Mouse (Mus musculus) midbrain, postnatal 0 days (tissue): ENCODE results near the gene Gpr156. TPM values are rescaled to one million over a fixed set of nuclear protein-coding genes. Genes with fewer than 3 reads are reported as not detected.

ENCODE experiments used
- ATAC-seq: fragments of 200-750 bp; cut with Nextera tagmentation; 2 replicates; pipeline ENCODE4 v1.8.0; 2017; ENCODE audit warnings: moderate number of reproducible peaks, mild to moderate bottlenecking, moderate TSS enrichment, moderate library complexity; ENCODE audit not compliant: low FRiP score
- DNase-seq: peaks from one replicate; pipeline ENCODE4 v3.0.0-alpha.2; 2015; ENCODE audit warnings: low spot score
- H3K27ac ChIP-seq: fragments of 300-500 bp; sonication (generic); 2 replicates; pipeline ENCODE4 v1.5.1; 2014; ENCODE audit warnings: low read depth, mild to moderate bottlenecking, low read length, mixed read lengths
- H3K27me3 ChIP-seq: fragments of 300-500 bp; sonication (generic); 2 replicates; pipeline ENCODE4 v1.6.1; 2014; ENCODE audit warnings: low read length, control low read depth, mixed read lengths; ENCODE audit not compliant: insufficient read depth
- H3K36me3 ChIP-seq: fragments of 300-500 bp; sonication (generic); 2 replicates; pipeline ENCODE4 v1.6.1; 2014; ENCODE audit warnings: low read length, control low read depth, mixed read lengths; ENCODE audit not compliant: insufficient read depth
- H3K4me1 ChIP-seq: fragments of 300-500 bp; sonication (generic); 2 replicates; pipeline ENCODE4 v1.6.1; 2014; ENCODE audit warnings: mild to moderate bottlenecking, control low read depth, antibody characterized with exemption, low read length, mixed read lengths; ENCODE audit not compliant: insufficient read depth
- H3K4me2 ChIP-seq: fragments of 300-500 bp; sonication (generic); 2 replicates; pipeline ENCODE4 v1.6.1; 2014; ENCODE audit warnings: low read depth, mild to moderate bottlenecking, low read length, mixed read lengths; ENCODE audit not compliant: poor library complexity, severe bottlenecking
- H3K4me3 ChIP-seq: fragments of 300-500 bp; sonication (generic); 2 replicates; pipeline ENCODE4 v1.5.1; 2014; ENCODE audit warnings: low read depth, mild to moderate bottlenecking, low read length, moderate library complexity
- H3K9ac ChIP-seq: fragments of 300-500 bp; sonication (generic); replicated peaks from 2 replicates; pipeline ENCODE4 v1.6.1; 2014; ENCODE audit warnings: mild to moderate bottlenecking, low read length, moderate library complexity, mixed read lengths; ENCODE audit not compliant: poor library complexity, severe bottlenecking
- H3K9me3 ChIP-seq: fragments of 300-500 bp; sonication (generic); 2 replicates; pipeline ENCODE4 v1.6.1; 2016; ENCODE audit warnings: low read length, control low read depth
- CTCF ChIP-seq: IDR thresholded peaks from 2 replicates; pipeline ENCODE4 v1.5.1; 2016; ENCODE audit warnings: antibody characterized with exemption, mild to moderate bottlenecking
- WGBS: fragments of 180-500 bp; shearing (Covaris S2); extraction: QIAGEN DNeasy Blood & Tissue Kit; methylation state at CpG from one replicate; pipeline ENCODE4 v1.1.7; 2014; 5-methylcytosine and 5-hydroxymethylcytosine counted together
- polyA plus RNA-seq: library from polyadenylated mRNA; unstranded; fragments of >200 nt; fragmentation: Nextera tagmentation; extraction: Ambion mirVana; gene quantifications from 2 replicates; pipeline ENCODE4 v1.2.1, GENCODE M21; 2015
- total RNA-seq: library from RNA; depleted of rRNA; stranded (reverse); fragments of >200 nt; gene quantifications from 2 replicates; pipeline ENCODE4 v1.2.3, GENCODE M21; 2014

Gene Gpr156
- total and polyA plus RNA-seq, 2 experiments from 2014 or later, result 2.9 to 6.1 TPM

GRCm38 (mm10) chr16:38001766-38002165, 85.5 kb downstream of the Gpr156 start:
- Histone ChIP-seq H3K27ac (no peak overlapping the region), H3K27me3 (no peaks in the 10 kb centered on the region), H3K4me1 (no peaks in the 10 kb centered on the region), H3K4me2 (no peak overlapping the region), H3K4me3 (no peak overlapping the region), H3K9ac (no peak overlapping the region), H3K9me3 (no peaks in the 10 kb centered on the region), H3K36me3 (no peaks in the 10 kb centered on the region)
- TF ChIP-seq CTCF, result no peak
- ATAC-seq (no peak), DNase-seq (no peak)
- 45% methylated on average over 2 of the region's 2 CpGs for WGBS

GRCm38 (mm10) chr16:38002485-38002884, 86.2 kb downstream of the Gpr156 start:
- Histone ChIP-seq H3K4me1 (no peaks in the 10 kb centered on the region), H3K9me3 (no peaks in the 10 kb centered on the region), H3K9ac (no peak overlapping the region), H3K27ac (no peak overlapping the region), H3K4me3 (no peak overlapping the region), H3K4me2 (no peak overlapping the region), H3K36me3 (no peaks in the 10 kb centered on the region), H3K27me3 (no peaks in the 10 kb centered on the region)
- ATAC-seq, result no peak
- 84% methylated on average over 3 of the region's 3 CpGs for WGBS
- TF ChIP-seq CTCF, result no peak
- no peak for DNase-seq

GRCm38 (mm10) chr16:38004486-38005020, 88.3 kb downstream of the Gpr156 start:
- ATAC-seq (no peak), DNase-seq (no peak)
- no peaks in the 10 kb centered on the region for H3K9me3 ChIP-seq
- H3K27me3 ChIP-seq, result no peaks in the 10 kb centered on the region
- H3K4me1 ChIP-seq, result no peaks in the 10 kb centered on the region
- WGBS, result 90% methylated on average over 17 of the region's 17 CpGs
- H3K36me3 ChIP-seq, result no peaks in the 10 kb centered on the region
- TF ChIP-seq CTCF, result no peak
- H3K27ac ChIP-seq, result no peak overlapping the region
- H3K4me3 ChIP-seq, result no peak overlapping the region
- no peak overlapping the region for H3K9ac ChIP-seq
- no peak overlapping the region for H3K4me2 ChIP-seq

GRCm38 (mm10) chr16:38005471-38005870, 89.2 kb downstream of the Gpr156 start:
- Histone ChIP-seq H3K36me3 (no peaks in the 10 kb centered on the region), H3K27me3 (no peaks in the 10 kb centered on the region), H3K4me1 (no peaks in the 10 kb centered on the region), H3K4me3 (no peak overlapping the region), H3K4me2 (no peak overlapping the region), H3K27ac (no peak overlapping the region), H3K9me3 (no peaks in the 10 kb centered on the region), H3K9ac (no peak overlapping the region)
- DNase-seq, result no peak
- 88% methylated on average over 10 of the region's 10 CpGs for WGBS
- ATAC-seq, result no peak
- TF ChIP-seq CTCF, result no peak

- DNase-seq (no peak), ATAC-seq (no peak)
- Histone ChIP-seq H3K4me2 (no peak overlapping the region), H3K27ac (no peak overlapping the region), H3K9ac (no peak overlapping the region), H3K27me3 (no peaks in the 10 kb centered on the region), H3K9me3 (no peaks in the 10 kb centered on the region), H3K4me3 (no peak overlapping the region), H3K4me1 (no peaks in the 10 kb centered on the region), H3K36me3 (no peaks in the 10 kb centered on the region)
- no peak for TF ChIP-seq CTCF
- 91% methylated on average over 5 of the region's 5 CpGs for WGBS
These were observed 92.1 kb downstream of the Gpr156 start for GRCm38 (mm10) chr16:38008371-38008770.

- Histone ChIP-seq H3K4me1 (no peaks in the 10 kb centered on the region), H3K4me3 (no peak overlapping the region), H3K27me3 (no peaks in the 10 kb centered on the region), H3K4me2 (no peak overlapping the region), H3K9ac (no peak overlapping the region), H3K9me3 (no peaks in the 10 kb centered on the region), H3K36me3 (no peaks in the 10 kb centered on the region), H3K27ac (no peak overlapping the region)
- ATAC-seq (no peak), DNase-seq (no peak)
- 87% methylated on average over 14 of the region's 14 CpGs for WGBS
- TF ChIP-seq CTCF, result no peak
These were observed 92.9 kb downstream of the Gpr156 start for GRCm38 (mm10) chr16:38009041-38009825.
